Mouse (Mus musculus) MEL (cell line): ENCODE data around the gene Fam57b. TPM values are rescaled to one million over a fixed set of nuclear protein-coding genes. Genes with fewer than 3 reads are reported as not detected.
A peak's percentile ranks its signal among the peaks of the same experiment; 100 is the strongest.

Source experiments
- DNase-seq: peaks from one replicate; pipeline ENCODE4 v3.0.0; 2011; ENCODE audit warnings: low read depth, low spot score
- H3K27ac ChIP-seq: 2 replicates; pipeline ENCODE4 v1.5.1; 2012; ENCODE audit warnings: low read depth, mild to moderate bottlenecking, control low read depth, low read length, moderate library complexity; ENCODE audit not compliant: control insufficient read depth
- H3K27me3 ChIP-seq, 2 experiments: fragments of 150-350 bp in 1 of 2; sonication (generic) in 1 of 2; 2 replicates each; pipeline ENCODE4 v1.6.1; 2012; ENCODE audit warnings: low read length in 2 of 2, mild to moderate bottlenecking in 2 of 2, improper control_type of control experiment in 1 of 2, moderate library complexity in 1 of 2; ENCODE audit not compliant: insufficient read depth in 2 of 2, control insufficient read depth in 1 of 2
- H3K36me3 ChIP-seq, 2 experiments: 2 replicates each; pipeline ENCODE4 v1.6.1; 2012 to 2014; ENCODE audit warnings: low read length in 2 of 2, improper control_type of control experiment in 1 of 2, inconsistent platforms in 1 of 2, mild to moderate bottlenecking in 1 of 2; ENCODE audit not compliant: insufficient read depth in 2 of 2, control insufficient read depth in 1 of 2
- H3K4me1 ChIP-seq, 2 experiments: fragments of 150-350 bp in 1 of 2; sonication (generic) in 1 of 2; 2 replicates each; pipeline ENCODE4 v1.6.1; 2012; ENCODE audit warnings: low read length in 2 of 2, improper control_type of control experiment in 1 of 2, mild to moderate bottlenecking in 1 of 2; ENCODE audit not compliant: insufficient read depth in 2 of 2, control insufficient read depth in 1 of 2
- H3K4me3 ChIP-seq, 2 experiments: fragments of 150-350 bp in 1 of 2; sonication (generic) in 1 of 2; 2 replicates each; pipeline ENCODE4 v1.5.1; 2012; ENCODE audit warnings: low read depth in 2 of 2, low read length in 2 of 2, mild to moderate bottlenecking in 2 of 2, moderate library complexity in 2 of 2, control low read depth in 1 of 2, improper control_type of control experiment in 1 of 2; ENCODE audit not compliant: control insufficient read depth in 1 of 2, insufficient read depth in 1 of 2
- H3K79me2 ChIP-seq: 2 replicates; pipeline ENCODE4 v1.6.1; 2012; ENCODE audit warnings: mild to moderate bottlenecking, low read length, moderate library complexity; ENCODE audit not compliant: control insufficient read depth, poor library complexity, insufficient read depth
- H3K9ac ChIP-seq: 2 replicates; pipeline ENCODE4 v1.6.1; 2012; ENCODE audit warnings: low read depth, mild to moderate bottlenecking, control low read depth, low read length, moderate library complexity; ENCODE audit not compliant: control insufficient read depth, poor library complexity, severe bottlenecking
- H3K9me3 ChIP-seq: fragments of 150-350 bp; sonication (generic); replicated peaks from 2 replicates; pipeline ENCODE4 v1.6.1; 2012; ENCODE audit warnings: mild to moderate bottlenecking, low read length, improper control_type of control experiment, moderate library complexity; ENCODE audit not compliant: insufficient read depth
- BHLHE40 ChIP-seq: IDR thresholded peaks from 2 replicates; pipeline ENCODE4 v1.6.1; 2012; ENCODE audit warnings: low read depth, mild to moderate bottlenecking, inconsistent platforms, low read length, improper control_type of control experiment, borderline replicate concordance
- E2F4 ChIP-seq: IDR thresholded peaks from 2 replicates; pipeline ENCODE4 v1.6.1; 2011; ENCODE audit warnings: low read depth, low read length, improper control_type of control experiment, borderline replicate concordance
- ELF1 ChIP-seq: IDR thresholded peaks from 2 replicates; pipeline ENCODE4 v1.6.1; 2014; ENCODE audit warnings: low read depth, mild to moderate bottlenecking, inconsistent platforms, low read length, improper control_type of control experiment, moderate library complexity
- MAZ ChIP-seq: IDR thresholded peaks from 2 replicates; pipeline ENCODE4 v1.6.1; 2012; ENCODE audit warnings: low read depth, mild to moderate bottlenecking, inconsistent platforms, low read length, improper control_type of control experiment
- MEF2A ChIP-seq: IDR thresholded peaks from 2 replicates; pipeline ENCODE4 v1.6.1; 2014; ENCODE audit warnings: low read depth, mild to moderate bottlenecking, inconsistent platforms, low read length, improper control_type of control experiment; ENCODE audit not compliant: poor library complexity, insufficient replicate concordance, severe bottlenecking; ENCODE audit errors: extremely low read depth
- MXI1 ChIP-seq: IDR thresholded peaks from 2 replicates; pipeline ENCODE4 v1.6.1; 2011; ENCODE audit warnings: mild to moderate bottlenecking, low read depth, low read length, improper control_type of control experiment
- POLR2A ChIP-seq, 2 experiments: IDR thresholded peaks; 2 replicates each; pipeline ENCODE4 v1.6.1; 2011 to 2012; ENCODE audit warnings: low read length in 2 of 2, mild to moderate bottlenecking in 2 of 2, control low read depth in 1 of 2, improper control_type of control experiment in 1 of 2, low read depth in 1 of 2, moderate library complexity in 1 of 2; ENCODE audit not compliant: control insufficient read depth in 1 of 2, insufficient read depth in 1 of 2, poor library complexity in 1 of 2
- POLR2AphosphoS2 ChIP-seq: IDR thresholded peaks from 2 replicates; pipeline ENCODE4 v1.6.1; 2011; ENCODE audit warnings: low read length, improper control_type of control experiment
- POLR2AphosphoS5 ChIP-seq: IDR thresholded peaks from 2 replicates; pipeline ENCODE4 v1.6.1; 2012; ENCODE audit warnings: low read depth, borderline replicate concordance, mild to moderate bottlenecking, inconsistent platforms, low read length, moderate library complexity, mixed read lengths
- RCOR1 ChIP-seq: IDR thresholded peaks from 2 replicates; pipeline ENCODE4 v1.6.1; 2012; ENCODE audit warnings: low read depth, mild to moderate bottlenecking, inconsistent platforms, low read length, improper control_type of control experiment
- TBP ChIP-seq: IDR thresholded peaks from 2 replicates; pipeline ENCODE4 v1.8.0; 2011; ENCODE audit warnings: low read depth, low read length, improper control_type of control experiment
- TCF12 ChIP-seq: IDR thresholded peaks from 2 replicates; pipeline ENCODE4 v1.6.1; 2014; ENCODE audit warnings: low read depth, mild to moderate bottlenecking, inconsistent platforms, low read length, improper control_type of control experiment, moderate library complexity
- UBTF ChIP-seq: IDR thresholded peaks from 2 replicates; pipeline ENCODE4 v1.6.1; 2012; ENCODE audit warnings: low read depth, mild to moderate bottlenecking, inconsistent platforms, low read length, improper control_type of control experiment, moderate library complexity, borderline replicate concordance; ENCODE audit not compliant: insufficient read depth
- USF1 ChIP-seq: IDR thresholded peaks from 2 replicates; pipeline ENCODE4 v1.6.1; 2014; ENCODE audit warnings: low read depth, mild to moderate bottlenecking, inconsistent platforms, low read length, improper control_type of control experiment, moderate library complexity
- USF2 ChIP-seq, 2 experiments: IDR thresholded peaks; 2 replicates each; pipeline ENCODE4 v1.6.1; 2011 to 2012; ENCODE audit warnings: improper control_type of control experiment in 2 of 2, low read length in 2 of 2, borderline replicate concordance in 1 of 2, inconsistent platforms in 1 of 2, low read depth in 1 of 2, mild to moderate bottlenecking in 1 of 2; ENCODE audit not compliant: insufficient read depth in 1 of 2
- ZKSCAN1 ChIP-seq: IDR thresholded peaks from 2 replicates; pipeline ENCODE4 v1.6.1; 2012; ENCODE audit warnings: low read depth, mild to moderate bottlenecking, inconsistent platforms, low read length, improper control_type of control experiment, moderate library complexity
- polyA plus RNA-seq, 2 experiments: library from polyadenylated mRNA; stranded (reverse) in 1 of 2; unstranded in 1 of 2; fragments of >175 nt in 1 of 2; fragments of >200 nt in 1 of 2; gene quantifications; 2 replicates each; pipeline versions ENCODE4 v1.2.1 to v1.2.4; 2012; ENCODE audit warnings: low replicate concordance in 2 of 2, low read depth in 1 of 2; ENCODE audit not compliant: insufficient read length in 2 of 2, insufficient read depth in 1 of 2, missing spikeins in 1 of 2
- total RNA-seq: library from RNA; depleted of rRNA; stranded (reverse); fragments of 300-350 nt; gene quantifications from 2 replicates; pipeline ENCODE4 v1.2.3, GENCODE M21; 2012

The Fam57b gene
- total and polyA plus RNA-seq, 3 experiments, result 0.50 to 1.7 TPM; not detected in 1

- Histone ChIP-seq H3K4me1 (no peaks in the 10 kb centered on the region), H3K27ac (no peak overlapping the region), H3K9ac (no peak overlapping the region), H3K27me3 (no peaks in the 10 kb centered on the region), H3K79me2 (no peaks in the 10 kb centered on the region), H3K4me3 (no peak overlapping the region), H3K36me3 (peaks cover 0 to 7% of the 10 kb centered on the region in 2 experiments; a peak in 1 of 4 replicates), H3K9me3 (no peaks in the 10 kb centered on the region)
- no peak for TF ChIP-seq MEF2A
- no peak for TF ChIP-seq BHLHE40
- no peak for TF ChIP-seq USF2 (IDR thresholded peaks at IDR 0.05; ENCODE audit: borderline replicate concordance in 1 of 2, insufficient read depth in 1 of 2, low read depth in 1 of 2, low read length in 2 of 2)
- TF ChIP-seq RCOR1, result no peak
- TF ChIP-seq POLR2AphosphoS5, result no peak
- TF ChIP-seq USF1, result no peak
- no peak for TF ChIP-seq E2F4
- TF ChIP-seq MAZ, result no peak
- TF ChIP-seq POLR2A (IDR thresholded peaks at IDR 0.05; ENCODE audit: control insufficient read depth in 1 of 2, insufficient read depth in 1 of 2, low read depth in 1 of 2, low read length in 2 of 2, poor library complexity in 1 of 2), result no peak
- TF ChIP-seq ELF1, result no peak
- TF ChIP-seq TBP, result no peak
- no peak for TF ChIP-seq ZKSCAN1
- TF ChIP-seq MXI1, result no peak
- DNase-seq, result no peak
Observed at GRCm38 (mm10) chr7:126850161-126850560, 52.7 kb downstream of the Fam57b start.

GRCm38 (mm10) chr7:126851192-126851591, 53.7 kb downstream of the Fam57b start:
- H3K4me3 ChIP-seq, result no peak overlapping the region
- H3K27ac ChIP-seq, result no peak overlapping the region
- no peaks in the 10 kb centered on the region for H3K9me3 ChIP-seq
- no peak overlapping the region for H3K9ac ChIP-seq
- no peaks in the 10 kb centered on the region for H3K4me1 ChIP-seq
- no peak for DNase-seq
- TF ChIP-seq POLR2AphosphoS2 (no peak), POLR2A (IDR thresholded peaks at IDR 0.05; ENCODE audit: control insufficient read depth in 1 of 2, insufficient read depth in 1 of 2, low read depth in 1 of 2, low read length in 2 of 2, poor library complexity in 1 of 2) (peak in 1 of 2 experiments; percentile 45; a peak in 2 of 4 replicates), TCF12 (no peak), UBTF (no peak)
- TF ChIP-seq, all 39 proteins: peak for 1
- Histone ChIP-seq H3K36me3 (peaks cover 0 to 11% of the 10 kb centered on the region in 2 experiments; a peak in 1 of 4 replicates), H3K27me3 (no peaks in the 10 kb centered on the region), H3K79me2 (no peaks in the 10 kb centered on the region; the same call in 1 of the 2 replicates)
